Mouse (Mus musculus) kidney, postnatal 36 days (tissue): Measurements from ENCODE around the gene Cyb5d1.
A peak's percentile ranks its signal among the peaks of the same experiment; 100 is the strongest.

ENCODE experiments used
- DNase-seq, 2 experiments: peaks; one replicate each; pipeline ENCODE4 v3.0.0; 2021 to 2022; ENCODE audit warnings: mixed read lengths in 2 of 2

The Cyb5d1 gene

DNA sequence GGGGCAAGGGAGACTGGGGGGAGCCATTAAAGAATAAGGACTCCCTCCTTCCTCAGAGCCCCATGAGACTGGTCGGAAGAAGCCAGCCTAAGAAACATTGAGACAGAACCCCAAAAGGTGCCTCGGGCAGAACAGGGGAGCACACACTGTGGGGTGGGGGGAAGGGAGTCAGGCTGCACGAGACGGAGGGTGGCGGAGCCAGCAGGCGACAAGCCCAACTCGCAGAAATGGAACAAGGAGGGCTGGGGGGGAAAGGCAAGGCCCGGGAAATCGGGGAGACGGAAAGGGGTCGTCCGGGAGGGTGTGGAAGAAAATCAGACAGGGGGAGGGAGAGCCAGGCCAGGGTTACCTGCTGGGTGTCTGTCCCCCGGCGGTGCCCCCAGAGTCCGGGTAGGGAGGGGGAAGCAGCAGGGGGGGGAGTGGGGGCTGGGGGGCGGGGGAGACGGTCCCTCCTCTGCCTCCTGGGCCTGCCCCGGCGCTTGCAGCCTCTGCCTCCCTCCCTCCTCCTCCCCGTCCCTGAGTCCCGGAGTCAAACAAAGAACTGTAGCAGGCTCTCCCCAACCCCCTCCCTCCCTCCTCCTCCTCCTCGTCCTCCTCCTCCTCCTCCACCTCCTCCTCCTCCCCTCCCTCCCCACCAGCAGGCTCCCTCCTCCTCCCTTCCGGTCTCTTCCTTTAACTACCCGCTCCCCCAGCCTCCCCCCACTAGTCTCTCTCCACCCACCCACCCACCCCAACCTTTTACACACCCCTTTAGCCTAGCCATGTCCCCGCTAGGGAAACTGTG lies 20.4 kb upstream of the Cyb5d1 start:
- peak; percentile 68 to 69 for DNase-seq

GRCm38 (mm10) chr11:69415327-69415667 lies 19.9 kb upstream of the Cyb5d1 start:
- peak; percentile 77 to 80 for DNase-seq

GRCm38 (mm10) chr11:69414421-69415326 lies 19.2 kb upstream of the Cyb5d1 start:
- peak in 1 of 2 experiments; percentile 18 for DNase-seq

- DNase-seq, result peak; percentile 75 to 86
Measured at GRCm38 (mm10) chr11:69413221-69414181, 18.1 kb upstream of the Cyb5d1 start, which contains the start of gene Kdm6b. Gene Kdm6b, minus strand, starts transcription at chr11:69413675.

DNA sequence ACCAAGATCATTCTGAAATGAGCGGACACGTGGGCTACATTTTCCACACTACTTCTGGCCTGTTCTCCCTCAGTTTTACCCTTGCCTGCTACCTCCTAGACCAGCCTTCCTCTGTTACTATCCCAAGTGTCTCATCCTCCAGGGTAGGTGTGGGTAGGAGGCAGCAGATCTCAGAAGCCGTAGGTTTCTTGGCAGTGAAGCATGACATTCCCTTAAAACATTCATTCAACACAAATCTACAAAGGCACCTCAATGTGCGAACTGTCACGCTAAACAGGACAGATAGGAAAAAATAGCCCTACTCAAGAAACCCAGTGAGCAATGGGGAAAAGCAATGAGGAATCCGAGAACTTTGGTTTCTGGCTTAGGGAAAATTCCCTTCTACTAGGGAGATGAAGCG lies 17.1 kb upstream of the Cyb5d1 start:
- no peak for DNase-seq

GRCm38 (mm10) chr11:69411538-69412203 lies 16.2 kb upstream of the Cyb5d1 start:
- DNase-seq, result peak; percentile 64 to 84

GRCm38 (mm10) chr11:69411073-69411535 lies 15.7 kb upstream of the Cyb5d1 start:
- DNase-seq, result peak; percentile 98 to 99

DNA sequence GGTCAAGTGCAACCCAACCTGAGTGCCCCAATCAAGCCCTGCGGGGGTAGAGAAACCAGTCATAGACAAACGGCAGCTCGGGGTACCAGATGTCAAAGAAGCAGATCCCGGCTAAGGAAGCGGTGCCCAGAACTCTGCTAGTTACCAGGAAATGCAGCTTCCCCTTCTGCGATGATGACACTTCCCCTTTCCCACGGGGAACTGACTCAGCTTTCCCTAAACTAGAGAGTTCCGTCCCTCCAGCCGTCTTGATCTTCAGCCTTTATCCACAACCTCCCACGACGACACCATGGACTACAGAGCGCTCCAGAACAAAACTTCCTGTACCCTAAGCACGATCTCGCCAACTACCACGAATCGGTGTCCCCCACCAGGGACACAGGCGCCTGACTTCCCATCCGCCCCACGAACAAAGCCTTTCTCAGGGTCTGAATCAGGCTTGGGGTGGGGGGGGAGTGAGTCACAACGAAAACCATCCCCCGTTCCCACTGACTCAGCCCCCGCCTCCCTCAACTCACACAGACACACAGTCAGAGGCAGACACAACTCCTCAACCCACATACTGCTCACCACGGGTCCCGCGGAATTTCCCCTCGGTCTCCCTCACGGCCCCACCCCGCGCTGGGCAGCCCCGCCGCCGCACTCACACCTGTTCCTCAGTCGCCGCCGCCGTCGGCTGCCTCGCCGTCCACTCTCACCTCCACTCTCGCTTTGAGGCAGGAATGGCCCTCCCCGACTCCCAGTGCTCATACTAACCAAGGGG lies 15.1 kb upstream of the Cyb5d1 start:
- peak; percentile 65 to 76 for DNase-seq

- DNase-seq, result no peak
Measured at GRCm38 (mm10) chr11:69410045-69410309, 14.5 kb upstream of the Cyb5d1 start.

GRCm38 (mm10) chr11:69409378-69410044 lies 14.1 kb upstream of the Cyb5d1 start:
- DNase-seq, result peak; percentile 94 to 97

- DNase-seq, result peak; percentile 85 to 95
Measured at GRCm38 (mm10) chr11:69408541-69409377, 13.3 kb upstream of the Cyb5d1 start.

DNA sequence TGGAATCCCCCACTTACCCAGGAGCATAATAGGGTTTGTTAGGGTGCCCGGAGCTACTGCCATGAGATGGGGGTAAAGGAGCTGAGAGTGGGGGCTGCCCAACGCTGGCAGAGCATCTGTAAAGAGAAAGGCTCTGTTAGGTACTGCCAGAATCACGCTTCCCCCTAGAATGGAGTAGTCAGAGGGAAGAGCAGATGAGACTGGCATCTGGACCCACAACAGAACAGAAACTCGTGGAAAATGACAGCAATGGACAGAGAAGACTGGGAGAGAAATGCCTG lies 12.2 kb upstream of the Cyb5d1 start:
- DNase-seq, result no peak

DNA sequence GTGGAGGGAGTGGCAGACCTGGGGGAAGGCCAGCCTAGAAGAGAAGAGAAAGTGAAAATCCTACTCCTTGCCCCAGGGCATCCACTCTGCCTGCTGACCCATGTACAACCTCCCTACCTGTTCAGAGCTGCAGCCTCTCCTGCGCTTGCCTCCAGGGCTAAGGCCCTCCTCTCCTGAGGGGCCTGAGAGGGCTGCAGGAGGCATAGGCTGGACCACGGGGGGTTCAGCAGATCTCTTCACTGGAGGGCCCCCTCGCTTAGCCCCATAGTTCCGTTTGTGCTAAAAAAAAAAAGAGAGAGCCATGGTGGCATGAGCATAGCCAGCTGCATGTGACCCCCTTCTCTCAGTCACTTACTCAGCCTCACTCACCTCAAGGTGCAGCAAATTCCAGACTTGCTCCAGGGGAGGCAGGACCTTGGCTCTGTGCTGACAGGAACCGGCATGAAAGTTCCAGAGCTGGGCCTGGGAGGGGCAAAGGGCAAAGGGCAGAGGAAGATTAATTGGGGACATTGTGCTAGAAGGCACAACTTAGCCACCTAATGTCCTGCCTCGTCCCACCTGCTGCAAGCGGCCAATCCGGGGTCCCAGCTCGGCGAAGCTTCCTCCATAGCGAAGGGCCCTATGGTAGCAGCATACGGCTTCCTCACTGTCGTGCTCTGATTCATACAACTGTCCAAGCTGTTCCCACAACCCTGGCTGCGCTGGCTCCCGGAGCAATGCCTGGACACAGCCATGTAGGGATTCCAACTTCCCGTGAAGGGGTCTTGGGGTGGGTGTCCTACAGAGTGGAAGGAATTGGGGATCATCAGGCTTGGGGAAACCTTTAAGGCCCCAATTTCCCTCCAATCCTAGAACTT lies 11.7 kb upstream of the Cyb5d1 start:
- peak; percentile 65 to 73 for DNase-seq

DNA sequence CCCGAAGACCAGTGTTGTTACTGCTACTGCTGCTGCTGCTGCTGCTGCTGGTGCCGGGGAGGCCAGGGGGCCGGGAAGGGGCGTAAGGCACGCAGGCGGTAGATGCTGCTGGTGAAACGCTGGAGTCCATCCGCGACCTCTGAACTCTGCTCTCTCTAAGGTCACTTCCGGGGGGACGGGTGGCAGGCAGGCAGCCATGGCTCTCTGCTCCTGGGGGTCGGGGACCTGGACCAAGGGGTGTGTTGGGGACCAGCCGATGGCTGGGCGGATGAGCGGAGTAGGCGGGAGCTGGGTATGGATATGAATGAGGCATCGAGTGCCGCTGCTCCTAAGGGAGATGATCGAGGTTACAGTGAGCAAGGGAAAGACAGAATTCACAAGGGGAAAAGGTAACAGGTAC lies 10.9 kb upstream of the Cyb5d1 start:
- DNase-seq, result no peak

DNA sequence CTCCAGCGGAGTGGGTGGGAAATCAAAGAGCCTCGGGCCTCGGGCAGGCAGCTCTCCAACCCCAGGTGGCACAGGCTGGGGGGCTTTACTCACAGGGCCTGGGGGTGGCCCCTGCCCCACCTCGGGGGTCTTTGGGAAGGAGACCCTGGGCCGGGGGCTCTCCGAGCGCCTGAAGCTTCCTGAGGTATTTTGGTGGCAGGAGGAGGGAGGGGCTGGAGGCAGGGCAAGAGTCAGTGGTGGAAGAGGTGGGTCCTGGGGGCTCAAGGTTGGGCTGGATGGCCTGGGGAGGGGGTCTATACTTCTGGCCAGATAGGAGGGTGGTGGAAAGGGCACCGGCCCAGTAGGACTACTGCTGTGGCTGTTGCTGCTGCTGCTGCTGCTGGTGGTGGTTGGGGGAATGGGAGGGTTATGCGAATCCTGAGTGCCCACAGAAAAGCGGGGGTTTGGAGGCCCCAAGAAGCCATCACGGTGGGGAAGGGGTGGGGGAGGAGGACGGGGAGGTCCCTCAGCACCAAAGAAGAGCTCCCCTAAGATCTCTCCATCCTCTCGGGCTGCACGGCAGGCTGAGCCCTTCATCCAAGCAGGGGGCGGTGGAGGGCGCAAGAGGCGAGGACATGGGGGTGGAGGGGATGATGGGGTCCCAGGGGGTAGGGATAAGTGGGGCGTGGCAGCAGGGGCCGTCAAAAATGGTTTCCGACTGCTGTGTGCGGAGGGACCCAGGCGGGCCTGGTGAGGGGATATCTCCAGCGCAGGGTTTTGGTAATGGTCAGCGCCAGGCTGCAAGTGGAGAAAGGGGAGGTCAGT lies 10.2 kb upstream of the Cyb5d1 start:
- DNase-seq, result no peak

DNA sequence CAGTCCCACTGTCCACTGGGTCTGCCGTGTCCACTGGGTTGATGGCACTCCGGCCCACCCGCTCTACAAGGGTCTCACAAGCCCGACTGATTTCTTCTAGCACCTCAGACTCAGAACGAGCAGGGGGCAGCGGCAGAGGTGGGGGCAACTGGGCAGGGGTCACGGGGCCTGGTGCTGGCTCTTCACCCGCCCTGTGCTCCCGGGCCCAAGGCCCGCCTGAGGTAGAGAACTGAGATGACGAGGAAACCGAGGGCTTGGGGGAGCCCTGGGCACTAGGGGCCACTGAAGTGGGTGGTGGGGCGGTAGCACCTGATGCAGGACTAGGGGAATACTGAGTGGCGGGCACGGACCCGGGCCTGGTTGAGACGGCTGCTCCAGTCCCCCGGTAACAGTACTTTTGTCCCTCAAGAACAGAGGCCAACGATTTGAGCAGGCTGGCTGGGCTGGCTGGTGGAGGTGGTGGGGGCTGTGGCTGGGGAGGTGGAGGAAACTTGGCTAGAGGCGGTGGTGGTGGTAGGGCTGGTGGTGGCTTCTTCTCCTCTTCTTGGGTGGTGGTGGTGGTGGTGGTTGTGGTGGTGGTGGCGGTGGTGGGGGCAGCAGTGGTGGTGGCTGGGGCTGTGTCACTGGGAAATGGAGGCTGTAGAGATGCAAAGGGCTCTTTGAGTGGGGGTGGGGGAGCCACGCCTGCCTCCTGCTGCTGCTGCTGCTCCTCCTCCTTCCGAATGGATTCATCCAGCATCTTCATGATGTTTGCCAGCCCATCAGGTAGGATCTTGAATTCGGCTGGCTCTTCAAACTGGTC lies 9.4 kb upstream of the Cyb5d1 start:
- DNase-seq, result no peak
